Mouse (Mus musculus): ENCODE data around the gene Smpd4. TPM values are rescaled to one million over a fixed set of nuclear protein-coding genes. Genes with fewer than 3 reads are reported as not detected.
"Not testable (repeated sequence)": the region's sequence is repeated elsewhere in the genome, so short reads cannot be mapped to it uniquely, and the experiment has no call there.

The Smpd4 gene
- total and polyA plus RNA-seq, 3 experiments, result 16.9 to 46.9 (median 18.4) TPM

- TF ChIP-seq CTCF (IDR thresholded peaks at IDR 0.05) (no peak), EP300 (IDR thresholded peaks at IDR 0.05; ENCODE audit: insufficient read depth, low read depth, low read length) (no peak), POLR2A (IDR thresholded peaks at IDR 0.05; ENCODE audit: insufficient read depth, low read depth, low read length) (no peak)
- Histone ChIP-seq H3K9ac (ENCODE audit: low read depth, low read length) (no peak overlapping the region), H3K27ac (no peak overlapping the region), H3K4me1 (ENCODE audit: control insufficient read depth, insufficient read depth, low read length) (no peaks in the 10 kb centered on the region), H3K27me3 (ENCODE audit: control insufficient read depth, insufficient read depth, low read length) (no peaks in the 10 kb centered on the region), H3K4me3 (no peak overlapping the region), H3K79me2 (replicated peaks; ENCODE audit: control insufficient read depth, insufficient read depth, low read length) (no peaks in the 10 kb centered on the region), H3K36me3 (ENCODE audit: control insufficient read depth, insufficient read depth, low read length) (no peaks in the 10 kb centered on the region)
- no peak for DNase-seq
- intact Hi-C loops (cut with DNase I), result no loop called here
- 32% methylated on average over 2 of the region's 2 CpGs for WGBS
Measured at GRCm38 (mm10) chr16:17590731-17591130, 28.4 kb upstream of the Smpd4 start.

- 31% methylated on average over 3 of the region's 3 CpGs for WGBS
- H3K36me3 ChIP-seq (ENCODE audit: control insufficient read depth, insufficient read depth, low read length), result no peaks in the 10 kb centered on the region
- TF ChIP-seq EP300 (IDR thresholded peaks at IDR 0.05; ENCODE audit: insufficient read depth, low read depth, low read length) (no peak), CTCF (IDR thresholded peaks at IDR 0.05) (0 out of 2 replicates have a peak, but pooled peaks have one; percentile 18), POLR2A (IDR thresholded peaks at IDR 0.05; ENCODE audit: insufficient read depth, low read depth, low read length) (no peak)
- no peaks in the 10 kb centered on the region for H3K27me3 ChIP-seq (ENCODE audit: control insufficient read depth, insufficient read depth, low read length)
- DNase-seq, result no peak
- no peak overlapping the region for H3K4me3 ChIP-seq
- no peak overlapping the region for H3K27ac ChIP-seq
- H3K79me2 ChIP-seq (replicated peaks; ENCODE audit: control insufficient read depth, insufficient read depth, low read length), result no peaks in the 10 kb centered on the region
- H3K4me1 ChIP-seq (ENCODE audit: control insufficient read depth, insufficient read depth, low read length), result no peaks in the 10 kb centered on the region
- no peak overlapping the region for H3K9ac ChIP-seq (ENCODE audit: low read depth, low read length)
- intact Hi-C loops (cut with DNase I), result no loop called here
Measured at GRCm38 (mm10) chr16:17600944-17601562, 18.1 kb upstream of the Smpd4 start.

- Histone ChIP-seq H3K9ac (ENCODE audit: low read depth, low read length) (no peak overlapping the region), H3K27me3 (ENCODE audit: control insufficient read depth, insufficient read depth, low read length) (no peaks in the 10 kb centered on the region), H3K36me3 (ENCODE audit: control insufficient read depth, insufficient read depth, low read length) (no peaks in the 10 kb centered on the region), H3K4me3 (no peak overlapping the region), H3K27ac (no peak overlapping the region), H3K4me1 (ENCODE audit: control insufficient read depth, insufficient read depth, low read length) (no peaks in the 10 kb centered on the region), H3K79me2 (replicated peaks; ENCODE audit: control insufficient read depth, insufficient read depth, low read length) (no peaks in the 10 kb centered on the region)
- DNase-seq, result no peak
- 60% methylated on average over 4 of the region's 4 CpGs for WGBS
- TF ChIP-seq EP300 (IDR thresholded peaks at IDR 0.05; ENCODE audit: insufficient read depth, low read depth, low read length) (no peak), POLR2A (IDR thresholded peaks at IDR 0.05; ENCODE audit: insufficient read depth, low read depth, low read length) (no peak), CTCF (IDR thresholded peaks at IDR 0.05) (no peak)
- intact Hi-C loops (cut with DNase I), result no loop called here
Measured at GRCm38 (mm10) chr16:17604941-17605340, 14.2 kb upstream of the Smpd4 start.

GRCm38 (mm10) chr16:17605684-17606083 lies 13.5 kb upstream of the Smpd4 start:
- 65% methylated on average over 5 of the region's 5 CpGs for WGBS
- Histone ChIP-seq H3K36me3 (ENCODE audit: control insufficient read depth, insufficient read depth, low read length) (no peaks in the 10 kb centered on the region), H3K79me2 (replicated peaks; ENCODE audit: control insufficient read depth, insufficient read depth, low read length) (no peaks in the 10 kb centered on the region), H3K4me1 (ENCODE audit: control insufficient read depth, insufficient read depth, low read length) (no peaks in the 10 kb centered on the region), H3K9ac (ENCODE audit: low read depth, low read length) (no peak overlapping the region), H3K4me3 (no peak overlapping the region), H3K27ac (no peak overlapping the region), H3K27me3 (ENCODE audit: control insufficient read depth, insufficient read depth, low read length) (no peaks in the 10 kb centered on the region)
- no peak for TF ChIP-seq POLR2A (IDR thresholded peaks at IDR 0.05; ENCODE audit: insufficient read depth, low read depth, low read length)
- intact Hi-C loops (cut with DNase I), result no loop called here
- DNase-seq, result no peak

- H3K27ac ChIP-seq, result no peak overlapping the region
- no peaks in the 10 kb centered on the region for H3K36me3 ChIP-seq (ENCODE audit: control insufficient read depth, insufficient read depth, low read length)
- no peak overlapping the region for H3K9ac ChIP-seq (ENCODE audit: low read depth, low read length)
- H3K4me3 ChIP-seq, result no peak overlapping the region
- no peak for DNase-seq
- H3K79me2 ChIP-seq (replicated peaks; ENCODE audit: control insufficient read depth, insufficient read depth, low read length), result no peaks in the 10 kb centered on the region
- TF ChIP-seq EP300 (IDR thresholded peaks at IDR 0.05; ENCODE audit: insufficient read depth, low read depth, low read length) (no peak), CTCF (IDR thresholded peaks at IDR 0.05) (no peak), POLR2A (IDR thresholded peaks at IDR 0.05; ENCODE audit: insufficient read depth, low read depth, low read length) (no peak)
- 63% methylated on average over 4 of the region's 4 CpGs for WGBS
- H3K4me1 ChIP-seq (ENCODE audit: control insufficient read depth, insufficient read depth, low read length), result no peaks in the 10 kb centered on the region
- no peaks in the 10 kb centered on the region for H3K27me3 ChIP-seq (ENCODE audit: control insufficient read depth, insufficient read depth, low read length)
- intact Hi-C loops (cut with DNase I), result no loop called here
Measured at GRCm38 (mm10) chr16:17611383-17611782, 7.8 kb upstream of the Smpd4 start.

- not testable (repeated sequence) for H3K9ac ChIP-seq (ENCODE audit: low read depth, low read length); H3K4me3 ChIP-seq; H3K4me1 ChIP-seq (ENCODE audit: control insufficient read depth, insufficient read depth, low read length); DNase-seq; H3K36me3 ChIP-seq (ENCODE audit: control insufficient read depth, insufficient read depth, low read length); H3K27ac ChIP-seq; H3K27me3 ChIP-seq (ENCODE audit: control insufficient read depth, insufficient read depth, low read length); H3K79me2 ChIP-seq (replicated peaks; ENCODE audit: control insufficient read depth, insufficient read depth, low read length)
- intact Hi-C loops (cut with DNase I), result loop anchor here (1.0 to 5.0 kb wide), 3 partner anchors 56 to 212 kb away; no protein-coding TSS in a partner anchor
- TF ChIP-seq CTCF (IDR thresholded peaks at IDR 0.05), result peak; percentile 75
- WGBS, result 81% methylated on average over 6 of the region's 6 CpGs
Measured at GRCm38 (mm10) chr16:17614740-17615139, 4.4 kb upstream of the Smpd4 start.
